Mouse (Mus musculus) frontal cortex, adult (tissue): ENCODE data around the gene Gcnt1.

Experiments
- ATAC-seq: cut with Nextera tagmentation; 2 replicates; pipeline ENCODE4 v1.9.2; 2017; ENCODE audit warnings: mild to moderate bottlenecking, moderate library complexity, mixed read lengths; ENCODE audit not compliant: low TSS enrichment

The Gcnt1 gene

DNA sequence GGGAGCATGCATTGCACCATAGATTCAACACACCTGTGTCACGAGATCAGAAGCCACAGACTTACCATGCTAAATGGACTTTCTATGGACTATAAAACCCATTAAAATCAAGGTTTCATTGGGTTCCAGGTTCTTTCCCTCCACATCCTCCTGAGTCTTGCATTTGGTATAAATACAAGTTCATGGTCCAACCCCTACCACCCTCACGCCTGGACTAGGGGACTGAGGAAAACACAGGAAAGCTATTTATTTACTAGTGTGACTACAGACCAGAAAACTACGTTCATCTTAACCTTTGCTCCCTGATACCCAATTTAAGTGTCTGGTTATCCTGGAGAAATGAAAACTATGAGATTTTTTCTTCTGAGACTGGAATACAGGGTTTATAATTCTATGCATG, at the start of gene Gcnt1:
Gcnt1 (minus strand) TSS at position 144 of the 400 bp plus-strand sequence.
- ATAC-seq = no peak

DNA sequence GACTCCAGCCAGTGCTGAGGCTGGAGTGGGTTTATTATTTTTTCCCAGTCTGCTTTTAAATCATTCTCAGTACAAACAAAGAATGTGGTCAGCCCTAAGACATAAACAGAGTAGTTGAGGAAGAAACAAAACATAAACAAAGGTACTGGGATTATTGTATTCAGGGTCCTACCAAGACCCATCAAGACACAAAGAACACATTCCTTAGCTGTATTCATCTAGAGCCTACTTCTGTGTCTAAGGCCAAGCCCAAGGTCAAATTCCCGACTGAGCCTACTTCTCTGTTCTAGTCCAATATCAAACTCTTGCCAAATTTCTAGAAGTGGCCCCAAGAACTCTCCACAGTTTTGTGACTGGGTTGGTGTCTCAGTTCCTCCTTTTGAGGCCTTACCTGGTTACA, 45.2 kb upstream of the Gcnt1 start:
- no peak for ATAC-seq

DNA sequence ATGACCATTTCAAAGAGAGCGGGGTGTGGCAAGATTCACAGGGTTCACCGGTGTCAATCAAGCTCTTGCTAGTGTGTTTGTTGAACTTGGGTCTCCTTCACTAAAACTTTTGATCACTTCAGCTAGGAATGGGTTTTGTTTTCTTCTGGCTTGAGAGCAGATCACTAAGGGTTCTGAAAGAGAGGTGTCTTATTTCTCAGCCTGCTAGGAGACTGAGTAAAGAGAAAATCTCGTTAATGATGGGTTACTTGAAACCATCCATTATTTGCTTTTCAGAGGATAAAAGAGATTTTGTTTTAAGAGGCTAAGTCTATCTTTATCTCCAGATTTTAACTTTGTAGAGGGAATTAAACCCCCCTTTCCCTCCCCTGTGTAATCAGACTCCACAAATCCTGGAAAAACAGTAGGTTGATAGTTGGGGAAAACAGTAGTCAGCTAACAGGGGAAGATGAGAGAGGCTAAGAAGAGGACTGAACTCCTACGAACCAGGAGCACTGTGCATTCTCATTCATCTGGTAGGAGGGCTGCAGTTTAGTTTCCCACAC, 40.3 kb upstream of the Gcnt1 start:
- no peak for ATAC-seq

DNA sequence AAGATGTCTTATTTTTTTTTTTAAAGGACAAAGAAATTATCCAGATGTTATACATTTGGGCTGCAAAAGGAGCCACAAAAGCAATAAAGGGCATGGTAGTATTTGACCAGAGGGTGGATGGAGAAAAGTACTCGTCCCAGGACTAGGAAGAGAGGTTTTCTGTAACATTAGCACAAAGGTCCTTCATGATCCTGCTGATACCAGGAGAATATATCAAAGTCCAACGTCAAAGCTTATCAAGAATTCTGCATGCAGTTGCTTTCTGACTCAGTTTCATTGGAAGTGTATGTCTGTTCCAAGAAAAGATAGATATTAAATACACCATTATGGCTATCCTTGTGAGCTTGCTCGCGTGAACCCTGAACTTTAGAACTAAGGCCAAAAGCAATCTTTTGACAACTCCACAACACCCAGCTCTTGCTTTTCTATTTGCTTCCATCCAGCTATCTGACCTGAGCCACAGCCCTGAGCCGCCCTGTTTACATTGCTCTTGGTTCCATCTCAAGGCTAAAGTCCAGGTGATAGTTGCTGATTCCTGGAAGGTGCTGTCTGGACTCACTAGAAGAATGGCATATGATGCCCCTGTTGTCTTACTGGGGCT, 37.9 kb upstream of the Gcnt1 start:
- no peak for ATAC-seq

DNA sequence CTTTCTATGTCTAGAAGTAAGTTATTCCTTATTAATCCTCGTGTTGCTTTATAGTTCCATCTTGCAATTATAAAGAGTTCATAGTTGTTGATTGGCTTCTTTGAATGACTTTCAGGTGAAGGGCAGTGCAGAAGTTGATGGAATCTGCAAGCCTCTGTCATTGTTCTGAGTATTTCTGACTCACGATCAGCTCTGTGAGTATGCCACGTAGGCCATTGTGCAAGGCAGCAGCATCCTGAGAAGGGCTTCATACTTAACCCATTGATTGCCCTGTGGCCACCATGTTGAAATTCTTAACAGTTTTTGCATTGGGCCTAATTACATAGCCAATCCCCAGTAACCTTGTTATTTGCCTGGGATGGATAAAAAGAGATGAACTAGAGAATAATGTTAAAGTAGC, 36.7 kb upstream of the Gcnt1 start:
- no peak for ATAC-seq

DNA sequence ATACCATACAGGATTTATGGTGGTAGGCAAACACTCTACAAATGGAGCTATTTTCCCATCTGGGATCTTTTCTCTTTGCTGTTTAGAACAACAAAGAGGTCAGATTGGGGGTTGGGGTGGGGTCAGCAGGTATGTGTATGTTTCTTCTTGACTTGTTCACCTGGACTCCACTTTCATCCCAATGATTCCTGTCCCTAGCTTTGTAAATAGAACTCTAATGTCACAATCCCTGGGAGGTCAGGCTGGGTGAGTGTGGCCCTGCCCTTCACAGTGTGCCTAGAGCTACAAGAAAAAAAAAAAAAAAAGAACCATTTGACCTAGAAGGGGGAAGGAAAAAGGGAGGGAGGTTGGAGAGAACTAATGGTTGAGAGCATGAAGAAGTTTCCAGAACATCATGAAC, 35.9 kb upstream of the Gcnt1 start:
- no peak for ATAC-seq

DNA sequence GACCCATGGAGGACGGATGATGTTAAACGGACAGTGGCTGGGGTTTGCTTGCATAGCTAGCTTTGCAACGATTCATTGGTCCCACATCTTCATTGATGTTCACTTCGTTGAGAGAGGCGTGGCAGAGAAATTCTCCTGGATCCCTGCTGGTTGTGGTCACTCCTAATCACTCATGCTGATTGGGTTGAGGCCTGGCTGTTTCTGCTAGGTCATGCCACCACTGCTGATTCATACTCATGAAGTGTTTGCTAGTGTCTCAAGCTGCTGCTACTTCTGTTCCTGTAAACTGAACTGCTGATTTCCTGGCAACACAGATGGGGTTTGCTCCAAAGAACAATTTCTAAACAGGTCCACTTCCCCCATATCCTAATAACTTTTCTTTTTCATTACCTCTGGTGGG, 34.2 kb upstream of the Gcnt1 start:
- ATAC-seq = no peak

DNA sequence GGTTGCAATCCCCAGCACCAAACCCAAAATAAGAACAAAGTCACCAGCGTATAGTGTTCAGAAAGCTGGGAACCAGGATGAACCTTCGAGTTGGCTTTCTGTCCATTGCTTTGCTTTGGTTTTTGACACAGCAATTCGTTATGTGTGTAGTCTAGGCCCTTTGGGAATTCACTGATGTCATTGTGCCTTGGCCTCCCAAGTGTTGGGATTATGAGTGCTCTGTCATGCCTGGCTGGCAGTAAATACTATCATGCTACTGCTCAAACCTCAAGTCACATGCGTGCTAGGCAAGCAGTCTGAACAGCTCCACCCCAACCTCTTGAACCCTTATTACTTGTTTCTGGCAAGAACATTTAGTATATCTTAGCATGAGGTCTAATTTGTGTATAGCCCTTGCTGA, 30.5 kb upstream of the Gcnt1 start:
- no peak for ATAC-seq

DNA sequence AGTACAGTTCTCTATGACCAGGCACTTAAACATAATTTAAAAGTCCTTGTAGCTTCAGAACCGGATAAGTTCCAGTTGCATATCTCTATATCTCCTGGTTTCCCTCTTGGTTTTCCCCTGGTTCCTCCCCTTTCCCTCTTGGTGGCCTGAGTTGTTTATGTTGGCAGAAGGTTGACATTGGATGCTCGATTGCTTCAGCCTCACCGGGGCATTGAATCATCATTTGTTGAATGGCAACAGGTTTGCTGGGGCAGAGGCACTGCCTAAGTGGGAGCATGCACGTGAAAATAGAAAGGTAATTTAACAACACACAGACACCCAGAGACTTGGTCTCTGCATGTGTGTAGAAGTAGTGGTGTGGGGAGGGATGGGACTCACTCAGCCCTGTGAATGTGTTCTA, 27.9 kb upstream of the Gcnt1 start:
- ATAC-seq = no peak

DNA sequence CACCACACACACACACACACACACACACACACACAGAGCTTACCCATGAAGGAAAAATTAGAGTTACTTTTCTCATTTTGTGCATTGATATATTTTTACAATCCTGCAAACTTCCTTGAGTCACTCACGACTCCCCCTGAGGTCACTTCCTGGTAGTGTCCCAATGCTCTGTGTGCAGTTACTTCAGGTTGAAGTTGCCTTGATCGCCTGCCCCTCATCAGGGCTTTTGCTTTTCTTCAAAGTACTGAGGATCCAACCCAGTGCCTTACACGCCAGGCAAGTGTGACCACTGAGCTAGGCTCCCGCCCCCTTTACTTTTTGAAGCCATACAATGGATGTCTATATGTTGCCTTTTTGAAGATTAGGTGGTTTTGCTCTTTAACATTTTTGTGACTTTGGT, 27.3 kb upstream of the Gcnt1 start:
- ATAC-seq = no peak

DNA sequence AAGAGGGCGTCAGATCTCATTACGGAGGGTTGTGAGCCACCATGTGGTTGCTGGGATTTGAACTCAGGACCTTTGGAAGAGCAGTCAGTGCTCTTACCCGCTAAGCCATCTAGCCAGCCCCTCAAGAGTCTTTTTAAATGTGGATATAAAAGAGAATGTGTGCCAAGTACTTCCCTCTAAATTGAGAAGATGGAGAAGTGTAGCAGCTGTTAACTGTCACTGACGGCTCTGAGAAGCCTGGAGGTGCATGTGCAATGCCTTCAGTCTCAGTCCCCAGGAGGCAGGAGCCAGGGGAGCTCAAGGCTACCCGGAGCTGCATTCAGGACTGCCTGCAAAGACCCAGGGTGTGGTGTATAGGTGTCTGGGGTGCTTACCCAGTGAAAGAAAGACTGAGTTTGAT, 25.3 kb upstream of the Gcnt1 start:
- no peak for ATAC-seq

DNA sequence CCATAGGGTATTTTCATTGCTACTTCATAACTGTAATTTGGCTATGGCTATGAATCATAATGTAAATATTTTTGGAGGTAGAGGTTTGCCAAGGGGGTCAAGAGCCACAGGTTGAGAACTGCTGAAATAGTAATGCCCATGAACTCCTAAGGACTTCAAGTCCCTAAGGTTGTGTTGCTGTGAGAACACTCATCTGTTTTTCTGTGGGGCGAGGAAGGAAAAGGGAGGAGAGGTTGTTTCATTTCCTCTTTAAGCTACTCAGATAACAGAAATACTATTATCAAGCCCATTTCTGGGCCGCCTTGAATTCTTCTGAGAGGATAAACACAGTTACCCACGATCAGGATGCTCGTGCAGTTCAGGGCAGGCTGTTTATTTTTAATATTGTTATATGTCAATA, 24.2 kb upstream of the Gcnt1 start:
- no peak for ATAC-seq

DNA sequence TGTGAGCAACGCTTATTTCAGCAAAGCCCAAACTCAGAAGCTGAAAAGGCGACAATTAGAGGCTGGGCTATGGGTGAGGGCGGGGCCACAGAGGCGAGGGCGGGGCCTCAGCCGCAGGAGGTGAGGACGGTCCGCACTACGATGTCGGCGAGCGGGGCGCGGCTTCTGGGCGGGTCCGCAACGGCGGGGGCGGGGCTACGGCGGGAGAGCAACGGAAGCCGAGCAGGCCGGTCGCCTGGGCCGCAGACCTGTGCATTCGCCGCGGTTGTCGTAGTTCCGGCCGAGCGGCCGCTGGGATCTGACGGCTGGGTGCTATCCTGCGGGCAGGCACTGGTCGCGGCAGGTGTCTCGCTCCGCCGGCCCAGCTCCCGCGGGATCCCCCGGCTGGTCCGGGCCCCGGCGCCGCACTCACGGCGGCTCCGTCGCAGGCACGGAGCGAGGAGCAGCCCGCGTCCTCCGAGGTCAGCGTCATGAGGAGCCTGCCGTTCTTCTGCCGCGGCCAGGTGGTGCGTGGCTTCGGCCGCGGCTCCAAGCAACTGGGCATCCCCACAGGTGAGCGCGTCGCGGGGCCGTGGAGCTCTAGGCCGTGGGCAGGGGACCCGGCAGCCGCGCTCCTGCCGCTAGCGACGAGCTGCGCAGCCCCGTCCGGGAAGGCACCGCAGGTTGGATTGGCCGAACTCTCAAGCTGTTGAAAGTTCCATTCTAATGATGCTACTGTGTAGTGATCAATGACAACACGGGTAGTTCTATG, 21.4 kb upstream of the Gcnt1 start, which contains the start of gene Rfk:
Rfk (plus strand) TSS at position 203 of the 751 bp plus-strand sequence.
- ATAC-seq = peak; percentile 96

DNA sequence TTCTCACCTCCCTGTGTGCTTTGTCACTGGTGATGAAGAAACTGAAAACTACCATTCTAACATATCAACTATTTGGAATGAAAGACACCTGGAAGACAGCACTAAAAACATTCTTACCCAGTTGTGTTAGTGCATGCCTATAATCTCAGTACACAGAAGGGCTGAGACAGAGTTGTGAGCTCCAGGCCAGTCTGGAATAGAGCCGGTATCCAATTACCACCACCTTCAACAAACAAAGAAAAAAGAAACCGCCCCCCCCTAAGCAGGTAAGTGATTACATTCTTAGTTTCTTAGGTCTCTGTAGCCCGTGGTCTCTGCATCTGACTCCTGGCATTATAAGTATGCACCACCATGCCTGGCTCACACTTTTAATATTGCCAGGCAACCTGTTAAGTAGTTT, 20.2 kb upstream of the Gcnt1 start:
- no peak for ATAC-seq

DNA sequence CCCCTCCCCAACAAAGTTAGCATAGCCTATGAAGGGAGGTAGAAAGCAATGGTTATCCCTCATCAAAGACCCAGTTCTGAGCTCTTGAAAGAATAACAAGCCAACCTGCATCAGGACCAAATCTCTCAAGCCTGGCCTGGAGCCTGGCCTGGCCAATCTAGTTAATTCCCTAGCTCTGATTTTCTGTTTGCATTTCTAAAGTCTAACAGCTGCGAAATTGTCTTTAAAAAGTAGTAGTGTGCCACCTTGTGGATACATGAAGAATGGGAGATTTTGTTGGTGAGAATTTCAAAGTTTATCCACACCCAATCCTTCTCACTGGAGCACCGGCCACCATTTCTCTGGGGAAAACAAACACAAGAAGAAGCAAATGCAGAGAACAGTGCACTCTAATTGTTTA, 15.8 kb upstream of the Gcnt1 start:
- ATAC-seq = peak; percentile 80

DNA sequence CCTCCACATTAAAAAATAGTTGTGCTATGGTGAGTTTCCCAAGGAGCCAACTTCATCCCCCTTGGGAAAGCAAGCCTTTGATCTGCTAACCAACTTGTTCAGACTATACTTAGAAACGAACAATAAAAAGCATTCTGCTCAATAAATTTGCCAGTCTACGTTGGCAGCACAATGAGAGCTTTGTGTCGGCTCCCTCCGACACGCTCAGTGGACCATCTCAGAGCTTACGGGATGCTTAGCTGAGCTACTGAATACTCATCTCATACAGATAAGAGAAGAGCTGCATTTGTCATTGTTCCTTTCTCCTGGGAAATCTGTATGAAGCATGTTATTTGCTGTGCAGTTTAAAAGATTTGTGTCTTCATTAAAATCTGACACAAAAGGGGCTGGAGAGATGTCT, 13.8 kb upstream of the Gcnt1 start:
- no peak for ATAC-seq

DNA sequence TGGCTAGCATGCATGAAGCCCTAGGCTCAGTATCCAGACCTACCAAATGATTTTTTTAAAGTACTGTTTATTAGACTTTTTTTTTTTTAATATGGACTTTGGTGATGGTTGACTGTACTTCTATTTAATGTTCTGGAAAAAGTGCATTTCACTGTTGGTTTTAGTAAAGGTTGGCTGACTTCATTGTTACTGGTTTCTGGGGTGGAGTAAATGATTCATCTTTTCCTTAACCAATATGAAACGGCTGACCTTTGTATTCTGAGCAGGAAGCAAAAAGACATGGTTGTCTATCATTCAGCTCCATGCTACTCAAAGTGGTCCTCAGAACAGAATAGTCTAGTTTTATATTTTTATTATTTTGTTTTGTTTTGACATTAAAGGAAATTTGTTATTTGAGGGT, 12.8 kb upstream of the Gcnt1 start:
- ATAC-seq = no peak

DNA sequence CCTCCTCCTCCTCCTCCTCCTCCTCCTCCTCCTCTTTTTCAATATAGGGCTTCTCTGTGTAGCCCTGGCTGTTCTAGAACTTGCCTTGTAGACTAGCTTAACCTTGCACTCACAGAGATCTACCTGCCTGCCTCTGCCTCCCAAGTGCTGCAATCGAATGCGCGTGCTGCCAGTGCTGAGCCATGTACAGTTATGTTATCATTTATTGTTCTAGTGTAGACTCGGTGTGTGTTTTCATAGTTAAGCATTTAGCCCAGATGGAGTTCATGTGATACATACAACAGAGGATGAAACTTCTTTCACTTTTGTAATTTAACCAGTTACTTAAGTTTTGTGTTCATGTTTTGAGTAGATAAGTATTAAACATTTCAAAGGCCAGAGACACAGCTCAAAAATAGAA, 12.4 kb upstream of the Gcnt1 start:
- ATAC-seq = no peak

DNA sequence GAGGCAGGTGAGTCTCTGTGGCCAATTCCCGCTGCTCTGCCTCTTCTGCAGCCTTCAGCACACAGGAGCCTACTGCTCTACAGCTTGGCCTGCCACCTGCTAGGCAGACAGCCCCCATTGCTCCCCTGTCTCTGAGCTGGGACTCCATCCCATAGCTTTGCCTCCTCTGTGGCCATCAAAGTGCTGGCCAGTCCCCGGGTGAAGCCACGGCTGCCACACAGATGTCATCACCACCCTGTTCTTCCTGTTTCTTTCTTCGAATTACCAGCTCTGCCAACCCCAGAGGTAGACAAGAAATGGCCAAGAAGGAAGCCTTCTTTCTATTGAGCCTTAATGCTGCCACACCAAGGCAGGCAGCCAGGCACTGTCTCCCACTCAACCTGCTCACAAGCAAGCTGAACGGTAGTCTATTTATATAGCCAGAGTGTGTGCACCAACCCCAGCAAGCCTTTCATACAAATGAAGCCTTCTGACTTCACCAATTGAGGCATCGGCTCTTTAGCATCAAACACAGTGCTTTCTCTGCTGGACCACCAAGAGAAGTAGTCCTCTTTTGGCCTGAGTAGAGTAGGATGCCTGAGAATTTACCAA, 10.3 kb upstream of the Gcnt1 start:
- ATAC-seq = peak; percentile 99

DNA sequence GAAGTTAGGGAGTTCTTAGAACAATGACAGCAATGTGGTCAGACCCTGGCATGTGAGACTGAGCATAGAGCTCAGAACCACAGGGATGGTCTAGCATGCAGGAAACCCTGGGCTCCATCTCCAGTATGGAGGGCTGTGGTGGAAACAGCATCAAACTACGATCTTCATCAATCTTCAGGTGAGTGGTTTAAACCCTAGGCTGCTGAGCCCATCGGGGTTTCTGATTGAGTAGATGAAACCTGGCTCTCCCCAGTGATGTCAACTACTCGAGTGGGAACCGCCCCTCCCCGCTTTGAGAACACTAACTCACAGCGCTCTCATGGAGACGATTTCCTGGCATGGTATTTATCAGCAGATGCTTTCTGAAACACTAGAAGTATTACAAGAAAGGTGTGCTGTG, 7.9 kb upstream of the Gcnt1 start:
- ATAC-seq = no peak

DNA sequence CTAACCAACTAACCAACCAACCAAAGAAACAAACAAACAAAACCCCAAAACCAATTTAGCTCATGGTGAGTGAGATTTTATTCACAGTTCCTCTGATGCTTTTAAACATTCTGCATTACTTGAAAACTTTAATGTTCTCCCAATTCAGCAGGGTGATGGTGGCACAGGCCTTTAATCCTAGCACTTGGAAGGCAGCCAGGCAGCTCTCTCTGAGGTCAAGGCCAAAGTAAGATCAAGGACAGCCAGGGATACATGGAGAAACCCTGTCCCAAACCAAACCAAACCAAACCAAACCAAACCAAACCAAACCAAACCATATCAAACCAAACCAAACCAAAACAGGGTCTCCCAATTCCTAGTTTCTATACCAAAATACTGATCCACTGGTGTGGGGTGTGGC, 6.2 kb upstream of the Gcnt1 start:
- no peak for ATAC-seq

DNA sequence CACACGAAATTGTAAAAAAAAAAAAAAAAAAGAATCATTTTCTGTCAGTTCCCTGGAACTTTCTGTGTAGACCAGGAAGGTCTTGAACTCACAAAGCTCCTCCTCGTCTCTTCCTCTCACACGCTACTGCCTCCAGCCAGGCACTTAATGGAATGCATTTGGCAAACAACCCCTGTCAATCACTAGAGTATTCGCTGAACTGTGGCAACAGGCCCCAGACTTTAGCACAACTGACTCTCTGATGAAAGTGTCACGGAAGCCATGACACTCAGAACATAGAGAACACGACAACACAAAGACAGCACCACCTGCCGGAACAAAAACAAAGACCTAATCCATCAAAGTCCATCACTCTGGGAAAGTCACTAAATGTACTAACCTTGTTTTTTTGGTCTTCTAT, 3.1 kb downstream of the Gcnt1 start:
- ATAC-seq = no peak

DNA sequence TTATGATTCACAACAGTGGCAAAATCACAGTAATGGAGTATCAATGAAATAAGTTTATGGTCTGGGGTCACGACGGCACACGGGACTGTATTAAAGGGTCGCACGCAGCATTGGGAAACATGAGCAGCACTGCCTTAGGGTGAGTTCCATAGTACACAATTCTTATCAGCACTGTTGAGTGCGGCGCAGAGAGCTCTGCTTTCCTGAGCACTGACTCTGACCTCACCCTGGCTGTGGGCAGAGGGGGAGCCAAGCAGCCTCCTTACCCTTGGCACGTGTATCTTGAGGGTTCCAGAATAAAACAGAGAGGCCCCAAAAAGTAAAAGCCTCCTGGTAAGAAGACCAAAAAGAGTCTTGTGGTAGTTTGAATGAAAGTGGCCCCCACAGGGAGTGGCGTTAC, 4.1 kb downstream of the Gcnt1 start:
- ATAC-seq = no peak
